Mouse (Mus musculus) heart, postnatal 0 days (tissue): ENCODE measurements around the gene Kif1b.

Experiments
- CTCF ChIP-seq: IDR thresholded peaks from 2 replicates; pipeline ENCODE4 v1.5.1; 2016; ENCODE audit warnings: antibody characterized with exemption, control low read depth, low read depth
- EP300 ChIP-seq: IDR thresholded peaks from 2 replicates; pipeline ENCODE4 v1.6.1; 2016; ENCODE audit warnings: antibody characterized with exemption, low read depth

DNA sequence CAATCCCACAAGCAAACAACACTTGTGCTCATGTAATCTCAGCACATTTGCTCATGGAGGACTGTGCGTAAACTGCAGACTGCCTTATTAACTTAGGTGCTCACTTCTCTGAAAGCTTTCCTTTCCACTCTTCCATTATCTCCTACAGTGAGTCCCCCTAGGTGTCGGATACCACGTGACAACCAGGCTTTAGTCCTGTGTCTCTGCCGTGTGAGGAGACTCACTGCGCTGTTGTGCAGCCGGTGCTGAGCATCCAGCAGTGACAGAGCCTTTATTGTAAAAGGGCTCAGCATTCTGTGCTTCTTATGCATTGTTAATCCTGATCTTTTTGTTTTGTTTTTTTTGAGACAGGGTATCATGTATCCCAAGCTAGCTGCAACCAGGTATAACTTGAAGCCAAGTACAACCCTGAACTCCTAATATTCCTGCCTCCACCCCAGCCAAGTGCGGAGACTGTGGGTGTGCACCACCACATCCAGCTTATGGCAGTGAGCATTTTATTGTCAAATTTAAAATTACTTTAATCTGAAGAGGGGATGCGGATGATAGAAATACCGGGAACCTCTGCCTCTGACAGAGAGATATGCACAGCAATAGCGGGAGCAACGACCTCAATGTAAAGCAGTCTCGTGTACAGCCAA, 88.0 kb downstream of the Kif1b start:
- TF ChIP-seq CTCF (no peak), EP300 (no peak)
